Mouse (Mus musculus) CD4-positive, CD25-positive, alpha-beta regulatory T cell, adult 2 months (primary cell): ENCODE results near the gene Hoxa6.
A peak's percentile ranks its signal among the peaks of the same experiment; 100 is the strongest.

Experiments used
- DNase-seq: peaks from one replicate; pipeline ENCODE4 v3.0.0-alpha.2; 2012; ENCODE audit warnings: low read depth, low spot score

Gene Hoxa6

DNA sequence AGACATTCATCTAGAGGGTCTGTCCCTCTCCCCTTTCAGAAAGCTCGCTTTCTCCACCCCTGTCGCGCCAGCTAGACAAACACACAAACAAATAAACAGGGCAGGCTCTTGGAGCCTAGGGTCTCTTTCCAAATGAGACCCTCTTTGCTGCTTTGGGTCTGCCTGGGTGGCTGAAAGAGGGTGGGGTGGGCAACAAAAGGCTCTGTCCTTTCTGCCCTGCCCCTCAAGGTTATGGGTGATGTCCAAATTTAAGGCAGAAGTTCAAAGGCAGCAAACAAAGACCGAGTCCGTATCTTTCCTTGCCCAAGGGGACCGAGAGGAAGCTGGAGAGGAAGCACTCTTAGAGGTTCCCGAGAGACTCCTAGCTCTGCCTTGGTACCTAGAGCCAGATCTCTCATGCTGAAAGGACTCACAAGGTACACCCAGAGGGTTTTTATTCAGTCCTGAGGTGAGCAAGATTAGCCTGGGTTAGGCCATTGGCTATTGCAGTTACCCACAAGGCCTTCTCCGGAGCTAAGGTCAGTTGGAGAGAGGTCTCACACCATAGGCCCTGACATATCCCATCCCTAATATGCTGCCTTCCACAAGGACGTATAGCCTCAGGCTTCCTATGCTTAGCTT is 32.6 kb upstream of the Hoxa6 start:
- DNase-seq = no peak

GRCm38 (mm10) chr6:52240389-52241000 is 32.0 kb upstream of the Hoxa6 start, which contains the start of gene Hoxa10:
Gene Hoxa10 (minus strand): TSS chr6:52240854.
- DNase-seq = peak; percentile 90

GRCm38 (mm10) chr6:52239625-52240388 is 31.3 kb upstream of the Hoxa6 start:
- DNase-seq = no peak

DNA sequence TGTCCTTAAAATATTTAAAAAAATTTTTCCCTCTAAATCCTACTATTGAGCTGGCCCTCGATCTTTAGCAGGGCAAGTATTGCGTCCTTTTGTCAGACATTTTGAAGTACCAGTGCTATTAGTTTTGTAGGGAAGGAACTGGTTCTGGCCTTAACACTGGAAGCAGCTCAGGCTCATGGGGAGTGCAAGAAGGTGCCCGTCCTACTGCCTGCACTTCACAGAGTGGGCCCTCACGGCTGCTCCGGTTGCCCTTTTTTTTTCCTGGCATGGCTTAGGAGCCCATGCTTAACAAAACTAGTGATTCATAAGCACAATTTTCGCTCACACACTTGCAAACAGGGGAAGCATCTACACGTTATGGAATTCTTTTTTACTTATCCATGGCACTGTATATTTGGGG is 30.5 kb upstream of the Hoxa6 start:
- no peak for DNase-seq

GRCm38 (mm10) chr6:52238155-52238545 is 29.6 kb upstream of the Hoxa6 start:
- no peak for DNase-seq

GRCm38 (mm10) chr6:52237346-52238154 is 29.0 kb upstream of the Hoxa6 start:
- DNase-seq = no peak

DNA sequence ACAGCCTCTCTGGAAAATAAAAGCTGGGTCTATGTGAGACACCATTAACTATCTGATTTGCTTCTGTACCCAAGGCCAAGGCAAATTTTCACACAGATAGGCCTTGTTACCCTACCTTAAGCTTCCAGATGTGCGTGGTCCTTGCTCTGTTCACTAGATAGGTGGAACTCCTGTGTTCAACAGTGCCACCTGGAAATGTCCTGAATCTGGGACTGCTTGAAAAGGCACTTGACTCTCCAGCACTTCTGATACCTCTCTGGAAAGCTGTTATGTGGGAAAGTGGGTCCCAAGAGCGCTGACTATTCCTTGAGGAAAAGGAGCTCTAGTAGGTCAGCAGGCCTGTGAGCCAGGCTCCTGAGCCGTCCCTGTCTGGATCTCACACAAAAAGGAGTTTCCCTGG is 28.3 kb upstream of the Hoxa6 start:
- DNase-seq = no peak

DNA sequence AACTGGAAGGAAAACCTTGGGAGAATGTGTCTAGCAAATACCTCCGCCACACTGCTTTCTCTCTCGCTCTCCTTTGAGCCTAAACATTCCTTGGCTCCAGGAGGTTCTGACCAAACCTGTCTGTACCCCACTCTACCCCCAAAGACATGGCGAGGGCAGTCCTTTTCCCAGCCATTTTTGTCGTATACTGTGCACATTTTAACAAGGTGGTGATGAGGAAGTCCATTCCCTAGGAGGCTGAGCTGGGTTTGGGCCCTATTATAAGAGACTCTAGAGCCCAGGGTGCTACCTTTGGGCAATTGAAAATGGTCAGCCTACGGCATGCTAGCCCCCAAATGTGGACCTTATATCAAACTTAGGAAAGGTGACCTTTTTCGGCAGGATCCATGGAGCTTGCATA is 27.3 kb upstream of the Hoxa6 start:
- DNase-seq = no peak

GRCm38 (mm10) chr6:52235267-52235666 is 26.7 kb upstream of the Hoxa6 start:
- DNase-seq = no peak

DNA sequence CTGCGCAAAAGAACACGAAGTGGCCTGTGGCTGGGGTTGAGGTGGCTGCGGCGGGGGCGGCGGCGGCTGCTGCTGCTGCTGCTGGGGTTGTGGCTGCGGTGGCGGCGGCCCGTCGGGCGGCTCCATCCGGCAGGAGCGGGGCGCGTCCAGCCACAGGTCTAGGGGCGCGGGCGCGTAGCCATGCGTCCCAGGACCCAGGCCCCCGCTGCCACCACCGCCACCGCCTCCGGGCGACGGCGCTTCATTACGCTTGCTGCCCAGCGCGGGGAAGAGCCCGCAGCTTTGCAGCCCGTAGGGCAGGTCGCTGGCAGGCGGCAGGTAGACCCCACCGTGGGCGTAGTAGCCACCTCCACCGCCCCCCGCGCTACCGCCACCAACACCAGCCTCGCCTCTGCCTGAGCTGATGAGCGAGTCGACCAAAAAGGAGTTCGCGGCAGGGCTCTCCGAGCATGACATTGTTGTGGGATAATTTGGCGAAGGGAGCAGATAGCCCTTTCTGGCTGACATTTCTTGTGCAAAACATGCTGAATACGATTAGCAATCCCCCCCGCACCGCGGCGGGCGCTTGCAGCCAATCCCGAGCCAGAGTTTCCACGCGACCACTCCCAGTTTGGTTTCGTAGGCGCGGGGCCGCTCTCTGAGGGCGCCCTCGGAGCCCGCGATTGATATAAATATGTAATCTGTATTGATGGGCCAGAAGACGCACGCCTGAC is 26.1 kb upstream of the Hoxa6 start:
- DNase-seq = no peak

GRCm38 (mm10) chr6:52233546-52234427 is 25.3 kb upstream of the Hoxa6 start:
- DNase-seq = peak; percentile 51

DNA sequence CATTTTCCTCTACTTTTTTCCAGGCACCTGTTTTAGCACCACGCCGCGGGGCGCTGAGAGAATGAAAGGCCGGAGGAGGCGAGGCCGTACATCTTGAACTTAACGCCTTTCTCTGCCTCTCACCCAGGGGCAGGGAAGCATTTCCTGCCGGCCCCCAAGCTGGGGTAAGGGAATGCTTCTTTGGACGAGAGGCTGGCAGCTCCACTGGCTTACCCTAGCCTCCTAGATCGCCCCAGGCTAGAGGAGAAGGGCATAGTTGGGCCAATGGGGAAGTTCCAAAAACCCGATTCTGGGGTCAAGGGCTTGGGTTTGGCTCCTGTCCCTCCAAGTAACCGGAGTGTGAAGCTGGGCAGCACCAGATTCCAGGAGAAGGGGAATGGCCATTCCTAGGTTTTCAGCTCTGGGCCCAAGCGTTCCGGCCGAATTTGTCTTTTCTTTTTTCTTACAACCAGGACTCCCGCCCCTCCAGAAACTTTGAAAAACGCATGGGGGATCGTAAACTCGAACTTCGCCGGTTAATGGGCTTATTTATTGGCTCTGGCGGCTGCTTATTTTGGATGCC is 24.5 kb upstream of the Hoxa6 start:
- no peak for DNase-seq

DNA sequence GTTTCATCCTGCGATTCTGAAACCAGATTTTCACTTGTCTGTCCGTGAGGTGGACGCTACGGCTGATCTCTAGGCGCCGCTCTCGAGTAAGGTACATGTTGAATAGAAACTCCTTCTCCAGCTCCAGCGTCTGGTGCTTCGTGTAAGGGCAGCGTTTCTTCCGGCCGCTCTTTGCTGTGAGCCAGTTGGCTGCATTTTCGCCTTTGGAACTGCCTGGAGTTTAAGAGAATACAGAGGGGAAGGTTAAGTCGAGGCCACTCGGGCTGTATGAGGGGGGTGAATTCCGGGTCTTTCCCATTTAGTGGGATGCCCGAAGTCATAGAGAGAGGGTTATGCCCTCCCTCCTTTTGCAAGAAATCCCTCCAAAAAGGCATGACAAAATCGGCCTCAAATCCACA is 24.0 kb upstream of the Hoxa6 start:
- DNase-seq = peak; percentile 43

DNA sequence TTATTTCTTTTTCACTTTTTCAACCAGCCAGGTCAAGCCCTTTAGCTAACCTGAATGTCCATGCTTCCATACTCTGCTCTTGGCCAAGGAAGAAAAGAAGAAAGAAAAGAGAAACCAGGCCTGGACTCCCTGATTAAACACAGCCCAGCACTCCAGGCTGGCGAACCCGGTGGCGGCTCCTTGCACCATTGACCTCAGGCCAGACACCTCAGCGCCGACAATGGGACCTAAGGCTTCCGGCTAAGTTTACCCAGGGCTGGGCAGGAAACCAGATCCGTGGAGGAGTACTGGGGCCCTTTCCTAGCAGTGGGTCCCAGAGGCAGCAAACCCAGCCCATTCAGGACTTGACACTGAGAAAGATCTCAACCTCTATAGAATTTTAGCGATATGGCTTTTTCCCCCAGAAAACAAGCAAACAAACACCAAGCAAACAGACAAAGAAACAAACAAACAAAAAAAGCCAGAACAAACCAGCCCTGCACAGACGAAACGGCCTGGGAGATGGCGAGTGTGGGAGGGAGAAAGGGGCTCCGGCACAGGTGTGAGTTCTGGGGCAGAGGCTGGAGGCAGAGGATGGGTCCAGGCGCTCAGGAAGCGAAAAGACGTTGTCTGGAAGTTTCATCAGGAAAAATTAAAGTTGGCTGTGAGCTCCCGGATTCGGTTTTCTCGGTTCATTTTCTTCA is 23.5 kb upstream of the Hoxa6 start:
- no peak for DNase-seq

GRCm38 (mm10) chr6:52230516-52231165 is 22.1 kb upstream of the Hoxa6 start, which contains the start of gene Hoxa9:
Gene Hoxa9 (minus strand): TSS chr6:52231089.
- DNase-seq = no peak

GRCm38 (mm10) chr6:52229558-52230416 is 21.3 kb upstream of the Hoxa6 start:
- DNase-seq = peak; percentile 42

GRCm38 (mm10) chr6:52228475-52229465 is 20.2 kb upstream of the Hoxa6 start:
- peak; percentile 41 for DNase-seq
